Mouse (Mus musculus): Measurements from ENCODE around the gene Eif4e.

DNA sequence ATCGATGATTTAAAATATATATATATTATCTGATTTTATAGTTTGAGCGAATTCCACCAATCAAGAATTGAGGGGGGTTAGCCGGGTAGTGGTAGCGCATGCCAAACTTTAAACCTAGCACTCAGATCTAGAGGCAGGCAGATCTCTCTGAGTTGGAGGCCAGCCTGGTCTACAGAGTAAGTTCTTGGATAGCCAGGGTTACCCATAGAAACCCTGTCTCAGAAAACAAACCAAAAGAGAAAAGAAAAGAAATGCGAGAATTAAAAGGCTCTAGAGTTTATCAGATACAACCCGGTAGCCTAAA is 36.0 kb upstream of the Eif4e start:
- TF ChIP-seq CTCF (IDR thresholded peaks at IDR 0.05; ENCODE audit: control insufficient read depth, insufficient read depth, insufficient replicate concordance, low read depth, low read length) (no peak), POLR2A (IDR thresholded peaks at IDR 0.05; ENCODE audit: control insufficient read depth, low read depth, low read length) (no peak)
